Mouse (Mus musculus) monocyte, adult 5-6 weeks (primary cell): Measurements from ENCODE around the gene Auts2. TPM values are rescaled to one million over a fixed set of nuclear protein-coding genes. Genes with fewer than 3 reads are reported as not detected.

Experiments used
- ATAC-seq: fragments of 153-309, 156-312 bp; replicated peaks from 2 replicates; pipeline ENCODE4 v1.8.0; 2017; ENCODE audit warnings: mild to moderate bottlenecking; ENCODE audit not compliant: low TSS enrichment, insufficient number of reproducible peaks, severe bottlenecking, poor library complexity, low FRiP score
- total RNA-seq: library from RNA; stranded (forward); fragments of 200-1000, 200-491, 200-594 nt; gene quantifications from 3 replicates; pipeline ENCODE4 v1.2.3, GENCODE M21; 2017

The Auts2 gene
- total RNA-seq, 1 experiment from 2014 or later, result not detected

DNA sequence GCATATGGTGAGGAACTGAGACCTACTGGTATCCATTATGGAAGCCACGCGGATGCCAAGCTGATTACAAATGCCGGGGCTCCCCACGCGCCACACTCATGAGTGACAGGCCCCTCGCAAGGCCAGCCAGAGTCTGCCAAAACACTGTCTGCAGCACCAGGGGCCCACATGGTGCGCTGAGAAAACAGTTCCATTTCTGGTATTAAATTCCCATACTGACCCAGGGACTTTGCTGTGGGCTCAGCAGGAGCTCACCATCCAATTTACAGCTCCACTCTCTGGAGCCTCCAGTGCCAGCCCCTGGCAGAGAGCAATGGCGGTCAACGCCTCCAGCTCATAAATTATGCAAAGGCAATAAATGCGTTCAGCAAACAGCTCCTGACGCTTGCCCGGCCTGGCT, 767.9 kb downstream of the Auts2 start:
- no peak for ATAC-seq

- no peak for ATAC-seq
Observed at GRCm38 (mm10) chr5:131774792-131775191, 768.4 kb downstream of the Auts2 start.

- no peak for ATAC-seq
Observed at GRCm38 (mm10) chr5:131772616-131773015, 770.5 kb downstream of the Auts2 start.

GRCm38 (mm10) chr5:131769273-131769672, 773.9 kb downstream of the Auts2 start:
- ATAC-seq, result no peak

DNA sequence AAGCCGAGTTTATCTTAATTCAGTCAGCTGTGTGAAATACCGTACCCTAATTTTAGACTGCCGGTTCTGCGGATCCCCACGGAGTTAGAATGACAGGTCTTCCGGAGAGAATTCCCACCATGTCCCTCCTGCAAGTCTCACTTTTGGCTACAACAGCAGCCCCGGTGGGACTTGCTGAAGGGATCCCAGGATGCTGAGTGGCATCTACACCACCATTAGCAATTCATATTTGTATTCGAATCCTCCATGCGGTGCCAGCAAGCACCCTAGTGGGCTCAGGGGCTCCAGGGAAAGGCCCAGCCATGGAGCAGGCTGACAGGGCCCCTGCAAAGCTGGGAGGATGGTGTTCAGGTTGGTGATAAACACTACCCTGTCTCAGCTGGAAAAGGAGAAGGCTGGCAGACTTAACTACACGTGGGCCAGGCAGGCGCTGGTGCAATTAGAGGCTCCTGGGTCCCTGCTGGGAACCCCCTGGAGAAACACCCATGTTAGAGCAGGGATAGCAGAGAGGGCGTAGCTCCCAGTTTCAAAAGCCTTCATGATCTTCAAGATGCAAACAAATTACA, 775.4 kb downstream of the Auts2 start:
- ATAC-seq, result no peak

GRCm38 (mm10) chr5:131767176-131767575, 776.0 kb downstream of the Auts2 start:
- no peak for ATAC-seq

DNA sequence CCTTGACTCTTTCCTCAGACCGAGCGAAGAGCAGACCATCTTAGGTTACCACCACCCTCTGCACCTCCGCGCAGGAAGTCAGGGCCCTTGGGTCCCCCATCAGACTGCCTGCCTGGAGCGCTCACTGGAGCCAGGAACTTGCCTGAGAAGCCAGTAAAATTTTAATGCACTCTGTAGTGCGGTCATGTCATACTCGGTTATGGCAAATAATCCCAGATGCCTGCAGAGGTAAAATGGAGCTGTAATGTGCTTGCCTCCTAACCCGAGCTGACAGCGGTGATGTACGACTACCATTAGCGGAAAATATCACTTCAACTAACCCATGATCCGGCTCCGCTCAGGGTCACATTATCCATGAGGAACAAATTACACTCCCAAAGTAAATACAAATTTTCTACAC, 783.7 kb downstream of the Auts2 start:
- no peak for ATAC-seq

DNA sequence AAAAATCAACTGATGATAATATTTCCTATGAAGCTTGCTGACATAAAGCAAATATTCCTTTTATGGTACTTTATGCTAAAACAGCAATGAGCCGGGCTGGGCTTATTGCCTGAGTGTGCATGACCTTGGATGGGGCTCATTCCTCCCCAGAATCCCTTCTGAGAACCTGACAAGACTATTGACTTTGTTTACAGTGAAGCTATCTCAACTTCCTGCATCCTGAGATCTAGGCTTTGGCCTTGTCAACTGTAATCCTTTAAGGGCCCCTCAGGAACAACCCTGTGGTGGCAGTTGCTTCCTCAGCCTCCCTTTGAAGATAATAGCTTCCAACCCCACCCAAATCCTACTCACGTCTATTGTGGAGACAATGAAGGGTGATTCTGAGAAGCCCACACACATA, 792.8 kb downstream of the Auts2 start:
- ATAC-seq, result no peak

- no peak for ATAC-seq
Observed at GRCm38 (mm10) chr5:131749211-131749610, 793.9 kb downstream of the Auts2 start.

GRCm38 (mm10) chr5:131743069-131743468, 800.1 kb downstream of the Auts2 start:
- no peak for ATAC-seq

GRCm38 (mm10) chr5:131737476-131737875, 805.7 kb downstream of the Auts2 start:
- no peak for ATAC-seq

DNA sequence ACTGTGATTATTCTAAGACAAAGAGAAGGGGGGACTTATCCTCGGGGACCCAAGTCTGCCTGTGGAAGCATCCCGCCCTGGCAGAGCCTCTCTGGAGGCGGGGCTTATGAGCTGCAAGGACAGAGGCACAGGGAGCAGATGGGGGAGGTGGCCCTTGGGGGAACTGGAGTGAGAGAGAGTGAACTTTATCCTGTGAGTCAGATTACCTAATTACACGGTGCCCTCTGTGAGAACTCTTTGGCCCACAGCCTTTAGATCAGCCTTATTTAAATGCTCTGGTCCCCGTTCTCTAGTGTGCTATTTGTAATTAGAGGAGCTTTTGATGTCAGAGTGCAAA, 809.9 kb downstream of the Auts2 start:
- ATAC-seq, result no peak

- no peak for ATAC-seq
Observed at GRCm38 (mm10) chr5:131732631-131733323, 810.4 kb downstream of the Auts2 start.

DNA sequence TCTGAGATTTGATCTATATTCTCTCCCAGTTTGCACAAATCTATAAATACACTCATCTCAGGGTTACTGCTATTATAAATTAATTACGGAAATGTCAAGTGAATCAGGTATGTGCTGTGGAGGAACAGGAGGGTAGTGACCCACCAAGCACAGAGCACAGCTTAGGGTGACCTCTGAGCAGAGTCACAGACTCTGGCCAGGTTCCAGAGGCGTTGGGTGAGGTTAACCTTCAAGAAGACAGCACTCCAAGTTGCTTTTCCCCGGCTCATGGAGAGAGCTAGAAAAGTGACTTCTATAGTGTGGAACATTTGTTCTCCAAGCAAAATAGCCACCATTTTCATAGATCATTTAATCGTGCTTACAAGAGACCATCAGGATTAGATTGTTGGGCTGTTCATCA, 813.7 kb downstream of the Auts2 start:
- no peak for ATAC-seq

DNA sequence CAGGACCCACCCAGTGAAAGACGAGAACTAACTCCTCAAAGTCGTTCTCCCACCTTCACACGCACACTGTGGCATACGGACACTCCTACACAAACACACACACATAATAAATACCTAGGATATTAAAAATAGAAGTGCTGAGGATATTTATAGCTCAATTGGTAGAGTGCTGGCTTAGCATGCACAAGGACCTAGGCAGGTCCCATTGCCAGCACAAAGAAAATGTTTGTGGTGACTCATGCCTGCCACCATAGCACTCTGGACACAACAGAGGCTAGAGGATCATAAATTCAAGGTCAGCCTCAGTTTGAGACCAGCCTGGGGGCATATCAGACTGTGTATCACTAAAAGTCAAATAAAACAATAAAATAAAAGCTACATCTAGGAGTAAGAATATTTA, 815.2 kb downstream of the Auts2 start:
- no peak for ATAC-seq

DNA sequence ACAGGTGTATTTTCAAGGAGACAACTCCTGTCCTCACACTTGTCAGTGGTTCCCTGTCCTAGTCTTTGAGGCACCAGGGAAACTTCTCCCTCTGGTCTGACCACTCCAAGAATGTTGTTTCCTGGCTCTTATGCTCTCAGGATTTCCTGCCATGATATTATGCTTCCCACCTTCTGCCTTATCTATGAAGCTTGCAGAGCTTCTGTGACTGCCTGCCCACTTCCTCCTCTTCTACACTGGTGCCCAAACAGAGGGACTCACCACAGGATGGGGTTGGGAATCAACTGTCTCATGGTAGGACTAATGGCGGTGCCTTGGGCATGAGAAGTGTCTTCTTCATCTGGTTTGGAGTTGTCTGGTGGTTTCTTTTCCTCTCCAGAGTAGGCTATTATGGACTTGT, 818.6 kb downstream of the Auts2 start:
- ATAC-seq, result no peak

DNA sequence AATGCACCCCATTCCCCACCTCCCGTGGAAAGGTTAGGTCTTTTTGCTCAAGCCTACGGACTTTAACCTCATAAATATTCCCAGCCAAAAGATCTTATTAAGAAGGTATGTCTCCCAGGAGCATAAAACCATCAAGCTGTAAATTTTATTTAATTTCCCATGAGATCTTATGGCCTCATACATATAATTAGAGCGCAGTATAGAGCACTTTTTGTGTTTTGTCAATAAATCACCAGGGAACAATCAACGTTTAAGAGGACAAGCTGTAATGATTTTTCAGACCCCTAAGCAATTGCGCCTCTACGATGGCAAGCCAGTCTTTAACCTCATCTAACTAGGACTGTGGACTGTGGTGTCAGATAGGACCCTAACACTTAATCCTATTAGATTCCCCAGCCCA, 820.4 kb downstream of the Auts2 start:
- ATAC-seq, result no peak

DNA sequence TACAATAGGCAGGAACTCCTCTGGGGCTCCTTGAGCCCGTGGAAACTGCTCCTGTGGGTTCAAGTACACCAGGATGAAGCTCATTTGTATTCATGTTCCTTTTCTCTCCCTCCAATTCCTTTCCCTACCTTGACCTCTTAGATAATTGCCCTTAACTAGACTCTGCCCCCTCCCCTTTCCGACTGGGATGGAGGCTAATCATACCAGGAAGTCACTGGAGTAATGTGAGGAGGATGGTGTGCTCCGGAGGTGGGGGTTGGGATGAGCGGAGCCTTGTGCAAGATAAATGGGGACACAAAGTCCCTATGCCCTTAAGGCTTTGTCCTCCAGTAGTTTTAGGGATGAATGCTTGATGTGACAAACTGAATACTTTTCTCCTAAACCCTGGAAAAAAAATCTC, 820.8 kb downstream of the Auts2 start:
- no peak for ATAC-seq

- ATAC-seq, result no peak
Observed at GRCm38 (mm10) chr5:131718013-131718412, 825.1 kb downstream of the Auts2 start.

- ATAC-seq, result no peak
Observed at GRCm38 (mm10) chr5:131717359-131717965, 825.7 kb downstream of the Auts2 start.
